Mouse (Mus musculus): ENCODE results near the gene Dhcr24.
A peak's percentile ranks its signal among the peaks of the same experiment; 100 is the strongest.

Gene Dhcr24

GRCm38 (mm10) chr4:106606639-106607554, 46.1 kb downstream of the Dhcr24 start:
- DNase-seq (ENCODE audit: low read depth, low spot score): no peak

GRCm38 (mm10) chr4:106607905-106608304, 47.1 kb downstream of the Dhcr24 start:
- DNase-seq (ENCODE audit: low read depth, low spot score): no peak

DNA sequence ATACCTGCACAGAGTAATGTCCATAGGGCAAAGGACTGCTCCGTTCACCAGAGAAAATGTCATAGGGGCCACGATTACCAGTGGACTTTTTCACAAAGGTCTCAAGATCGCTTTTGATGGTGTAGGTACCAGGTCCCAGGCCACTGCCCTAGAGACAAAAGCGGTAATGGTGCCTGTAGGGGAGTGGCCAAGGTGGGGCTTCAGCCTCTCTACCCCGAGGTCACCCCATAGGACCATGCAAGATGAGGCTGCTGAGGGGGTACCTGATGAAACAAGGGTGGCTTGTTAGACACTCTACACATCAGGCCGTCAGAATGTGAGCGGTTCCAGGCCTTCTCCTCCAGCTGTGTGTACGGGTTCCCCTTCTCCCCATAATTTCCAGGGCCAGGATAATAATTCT, 52.3 kb downstream of the Dhcr24 start:
- DNase-seq (ENCODE audit: low read depth, low spot score): no peak

- peak; percentile 69 for DNase-seq (ENCODE audit: low read depth, low spot score)
Measured at GRCm38 (mm10) chr4:106613560-106613959, 52.7 kb downstream of the Dhcr24 start.

DNA sequence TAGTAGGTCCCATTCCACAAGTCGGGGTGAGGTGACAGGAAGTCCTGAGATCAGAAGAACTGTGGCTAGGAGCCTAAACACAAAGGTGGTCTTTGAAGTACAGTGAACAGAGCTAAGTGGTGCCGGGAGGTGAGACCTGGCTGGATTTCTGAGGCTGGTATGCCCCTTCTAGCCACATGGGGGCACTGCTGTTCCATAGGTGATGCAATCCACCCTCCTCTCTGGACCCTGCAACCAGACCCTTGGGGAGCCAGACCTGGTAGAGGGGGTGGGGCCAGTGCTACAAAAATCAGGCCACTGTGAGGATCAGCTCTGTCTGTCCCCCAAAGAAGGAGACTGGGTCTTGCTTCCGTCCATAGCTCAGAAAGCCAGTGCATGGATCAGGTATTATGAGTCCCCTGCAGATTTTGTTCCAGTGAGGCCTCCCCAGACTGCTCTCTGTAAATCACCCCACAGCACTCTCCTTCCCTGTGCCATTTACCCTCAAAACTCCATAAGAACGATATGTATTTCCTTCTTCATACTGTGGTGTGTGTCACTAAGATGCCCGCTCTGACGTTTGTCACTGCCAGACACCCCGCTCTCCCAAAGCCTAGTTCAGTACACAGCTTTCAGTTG, 53.5 kb downstream of the Dhcr24 start:
- DNase-seq (ENCODE audit: low read depth, low spot score): peak; percentile 74

GRCm38 (mm10) chr4:106614881-106615280, 54.0 kb downstream of the Dhcr24 start:
- DNase-seq (ENCODE audit: low read depth, low spot score): no peak

DNA sequence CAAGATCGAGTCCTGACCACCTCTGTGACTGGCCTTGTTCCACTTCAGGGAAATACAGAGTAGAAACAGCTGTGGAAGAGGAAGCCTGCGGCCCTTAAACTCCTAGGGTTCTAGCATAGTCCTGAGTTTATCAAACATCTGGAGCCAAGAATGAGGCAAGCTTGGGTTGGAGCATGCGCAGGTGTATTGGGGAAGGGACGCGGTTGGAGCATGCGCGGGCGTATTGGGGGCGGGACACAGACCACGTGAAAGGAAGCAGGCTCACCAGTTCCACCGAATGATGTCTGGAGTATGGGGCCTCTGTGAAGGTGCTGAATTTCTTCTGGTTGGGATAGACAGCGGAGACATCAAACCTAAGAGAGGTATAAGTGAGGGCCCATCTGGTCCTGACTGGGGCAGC, 54.8 kb downstream of the Dhcr24 start:
- no peak for DNase-seq (ENCODE audit: low read depth, low spot score)

DNA sequence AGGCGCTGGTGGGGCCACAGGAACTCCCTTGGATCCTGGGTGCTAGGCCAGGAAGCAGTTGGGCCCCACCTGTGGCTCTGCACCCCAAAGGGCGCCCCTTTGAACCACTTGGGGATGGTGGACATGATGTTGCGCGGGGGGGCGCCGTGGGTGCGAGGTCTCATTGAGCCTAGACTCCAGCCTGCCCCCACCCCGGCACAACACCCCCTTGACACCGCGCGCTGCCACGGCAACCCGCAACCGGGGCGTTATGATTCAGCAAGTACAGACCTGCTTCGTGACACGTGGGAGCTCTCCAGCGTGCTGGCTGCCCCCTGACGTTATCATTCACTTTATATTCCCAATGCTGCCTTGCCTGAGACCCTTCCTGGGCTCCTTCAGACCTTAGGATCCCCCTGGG, 56.2 kb downstream of the Dhcr24 start, which contains the start of gene Lexm:
Lexm (minus strand) TSS at position 186 of the 400 bp plus-strand sequence.
- DNase-seq (ENCODE audit: low read depth, low spot score): no peak

DNA sequence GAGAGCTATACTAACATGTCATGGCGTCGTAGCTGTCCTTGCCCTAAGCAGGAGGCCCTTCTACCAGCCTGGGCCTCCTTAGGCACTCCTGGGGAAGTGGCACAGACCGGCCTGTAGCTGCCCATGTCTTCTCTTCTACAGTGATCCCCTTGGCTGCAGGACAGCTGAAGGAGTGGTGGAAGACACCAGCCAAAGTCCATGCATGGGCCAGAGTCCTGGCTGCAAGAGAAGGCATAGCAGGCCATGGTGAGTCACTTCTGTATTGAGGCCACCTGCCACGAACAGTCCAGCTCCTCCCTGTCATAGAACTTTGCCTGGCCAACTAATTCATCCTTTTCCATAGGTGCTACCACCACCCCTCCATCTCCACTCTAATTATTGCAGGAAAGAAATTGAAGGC, 58.1 kb downstream of the Dhcr24 start:
- DNase-seq (ENCODE audit: low read depth, low spot score): no peak

- DNase-seq (ENCODE audit: low read depth, low spot score): no peak
Measured at GRCm38 (mm10) chr4:106621428-106621827, 60.6 kb downstream of the Dhcr24 start.

DNA sequence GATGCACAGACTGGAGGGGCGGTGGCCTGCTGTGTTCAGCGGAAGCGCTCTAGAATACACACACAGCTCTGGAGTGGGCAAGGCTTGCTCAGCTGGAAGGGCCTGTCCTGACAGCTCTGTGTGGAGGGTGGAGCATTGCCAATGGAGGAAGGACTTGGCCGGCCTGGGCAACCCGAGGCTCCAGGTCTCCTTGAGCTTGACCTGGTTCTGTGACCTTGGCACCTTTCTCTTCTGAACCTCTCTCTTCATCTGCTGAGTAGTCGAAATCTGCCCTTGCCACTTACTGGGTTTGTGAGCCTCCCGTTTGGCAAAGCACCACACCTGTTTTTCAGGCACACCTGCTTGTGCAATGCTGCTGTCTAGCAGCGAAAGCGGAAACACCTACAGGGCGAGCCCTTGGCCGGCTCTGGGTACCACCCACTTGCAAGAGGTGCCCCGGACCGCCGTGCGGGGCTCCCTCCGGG, 61.2 kb downstream of the Dhcr24 start, which contains the start of gene Ttc22:
Ttc22 (plus strand) TSS at position 403 of the 464 bp plus-strand sequence.
- no peak for DNase-seq (ENCODE audit: low read depth, low spot score)

- no peak for DNase-seq (ENCODE audit: low read depth, low spot score)
Measured at GRCm38 (mm10) chr4:106622712-106623111, 61.9 kb downstream of the Dhcr24 start.

DNA sequence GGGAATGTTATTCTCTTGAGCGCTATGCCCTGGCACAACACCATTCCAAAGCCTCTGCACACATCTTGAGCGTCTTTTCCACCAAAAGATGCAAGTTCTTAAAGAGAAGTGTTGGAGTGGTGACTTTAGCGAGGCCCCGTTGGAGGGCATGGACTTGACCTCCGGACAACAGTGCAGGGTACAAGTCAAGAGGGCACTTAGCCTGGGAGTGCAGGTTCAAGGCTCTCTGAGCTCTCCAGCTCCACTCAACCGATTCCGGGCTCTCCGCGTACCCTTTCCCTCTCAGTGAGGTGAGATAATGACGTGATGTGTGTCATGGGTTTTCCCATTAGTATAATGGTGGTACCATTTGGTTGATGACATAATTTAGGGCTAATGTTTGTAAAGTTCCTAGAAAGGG, 63.4 kb downstream of the Dhcr24 start:
- DNase-seq (ENCODE audit: low read depth, low spot score): no peak

- DNase-seq (ENCODE audit: low read depth, low spot score): no peak
Measured at GRCm38 (mm10) chr4:106627809-106628208, 67.0 kb downstream of the Dhcr24 start.

GRCm38 (mm10) chr4:106628650-106629360, 68.0 kb downstream of the Dhcr24 start:
- no peak for DNase-seq (ENCODE audit: low read depth, low spot score)

GRCm38 (mm10) chr4:106629374-106629773, 68.5 kb downstream of the Dhcr24 start:
- DNase-seq (ENCODE audit: low read depth, low spot score): peak; percentile 55

DNA sequence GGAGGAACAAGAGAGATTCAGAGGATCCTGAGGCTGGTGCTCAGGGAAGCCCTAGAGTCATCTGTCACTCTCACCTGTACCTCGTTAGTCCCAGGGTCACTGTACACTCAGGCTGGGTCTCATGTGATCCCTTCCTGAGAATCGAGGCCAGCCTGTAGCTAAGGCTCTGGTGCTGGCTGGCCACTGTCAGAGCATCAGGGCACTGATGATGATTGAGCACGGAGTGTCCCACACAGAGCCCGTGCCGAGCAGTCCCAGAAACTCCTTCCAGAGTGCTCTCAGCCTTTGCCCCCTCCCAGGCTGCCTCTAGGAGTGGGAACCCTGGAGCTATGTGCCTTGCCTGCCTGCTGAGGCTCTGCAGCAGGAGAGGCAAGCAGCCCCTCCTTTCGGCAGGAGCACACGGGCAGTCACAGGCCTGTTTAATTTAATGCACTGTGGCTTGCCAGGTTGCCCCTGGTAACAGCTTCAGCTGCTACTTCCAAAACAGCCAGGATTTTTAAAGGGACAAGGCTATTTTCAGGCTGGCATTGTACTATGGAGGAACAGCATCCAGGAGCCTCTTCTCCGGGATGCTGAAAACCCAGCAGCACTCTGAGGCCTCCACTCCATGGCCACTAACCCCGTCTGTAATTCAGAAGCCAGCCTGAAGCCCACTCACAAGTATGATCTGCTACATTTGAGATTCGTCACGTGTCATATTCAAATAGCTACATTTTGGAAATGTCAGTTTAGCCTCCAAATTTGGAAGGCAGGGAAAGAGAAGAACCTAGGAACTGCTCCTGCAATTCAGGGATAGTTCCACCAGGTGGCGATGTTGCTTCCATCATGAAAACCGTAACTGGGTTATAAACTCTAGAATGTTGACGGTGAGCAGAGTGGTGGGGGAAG, 69.7 kb downstream of the Dhcr24 start:
- peak; percentile 78 for DNase-seq (ENCODE audit: low read depth, low spot score)

DNA sequence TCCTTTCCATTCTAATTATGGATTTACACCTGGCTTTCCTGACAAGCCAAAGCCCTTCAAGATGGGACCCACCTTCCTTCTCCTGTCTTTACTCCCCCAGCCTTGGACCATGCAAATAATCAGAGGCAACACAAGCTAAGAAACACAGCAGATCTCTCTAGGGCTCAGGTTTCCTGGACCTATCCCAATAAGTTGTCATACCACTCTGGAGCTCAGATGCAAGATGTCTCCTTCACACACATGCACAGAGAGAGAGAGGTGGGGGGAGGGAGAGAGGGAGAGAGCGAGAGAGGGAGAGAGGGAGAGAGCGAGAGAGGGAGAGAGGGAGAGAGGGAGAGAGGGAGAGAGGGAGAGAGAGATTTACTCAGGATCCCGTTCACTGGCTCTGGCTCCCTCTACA, 71.5 kb downstream of the Dhcr24 start:
- no peak for DNase-seq (ENCODE audit: low read depth, low spot score)

- DNase-seq (ENCODE audit: low read depth, low spot score): no peak
Measured at GRCm38 (mm10) chr4:106633281-106634085, 72.6 kb downstream of the Dhcr24 start.

- no peak for DNase-seq (ENCODE audit: low read depth, low spot score)
Measured at GRCm38 (mm10) chr4:106634086-106634479, 73.2 kb downstream of the Dhcr24 start.
